ENCODE assay signal across 8 mouse cellular contexts in genomic region chr10:80575925-80576324, GRCm38 (mm10). TPM values are rescaled to one million over a fixed set of nuclear protein-coding genes. Genes with fewer than 3 reads are reported as not detected.
DNase-seq lines count a peak whose midpoint lies in the region; ATAC-seq and TF ChIP-seq lines count a peak whose summit lies in the region.

No protein-coding gene starts in this region.

- no peaks in the 10 kb centered on the region for H3K9me3 ChIP-seq in megakaryocyte, embryonic 14.5 days
- H3K9me3 ChIP-seq in limb, embryonic 10.5 days (replicated peaks) = no peaks in the 10 kb centered on the region

- TF ChIP-seq POLR2A in small intestine, adult 2 months (IDR thresholded peaks at IDR 0.05; ENCODE audit: low read depth, low read length) = no peak

- no peak for ATAC-seq in cerebellum, adult (ENCODE audit: insufficient number of reproducible peaks, low FRiP score, low TSS enrichment)
- ATAC-seq in megakaryocyte, adult 5-6 weeks (ENCODE audit: poor library complexity, severe bottlenecking) = no peak

- H3K4me3 ChIP-seq in megakaryocyte, embryonic 14.5 days (replicated peaks) = peak overlapping the region; percentile 92
- peak overlapping the region; percentile 89 for H3K4me3 ChIP-seq in limb, embryonic 10.5 days
- H3K4me3 ChIP-seq in small intestine, adult 2 months (ENCODE audit: low read depth, low read length) = peak overlapping the region; percentile 78

- peaks cover 79% of the 10 kb centered on the region for H3K4me1 ChIP-seq in megakaryocyte, embryonic 14.5 days
- peaks cover 82% of the 10 kb centered on the region for H3K4me1 ChIP-seq in limb, embryonic 10.5 days
- H3K4me1 ChIP-seq in small intestine, adult 2 months (ENCODE audit: control insufficient read depth, insufficient read depth, insufficient read length, low read length) = peaks cover 25% of the 10 kb centered on the region

- peak; percentile 51 for DNase-seq in cerebellum, adult 9-11 months
- DNase-seq in limb, embryonic 10.5 days (ENCODE audit: low spot score) = no peak
- no peak for DNase-seq in cerebellum, postnatal 14 days
- DNase-seq in thymus, postnatal 4 days = no peak

- WGBS in limb, embryonic 10.5 days = 17% methylated on average over 17 of the region's 17 CpGs
- 7% methylated on average over 17 of the region's 17 CpGs for WGBS in small intestine, adult 2 months

- no peaks in the 10 kb centered on the region for H3K27me3 ChIP-seq in megakaryocyte, embryonic 14.5 days (replicated peaks)
- no peaks in the 10 kb centered on the region for H3K27me3 ChIP-seq in limb, embryonic 10.5 days (ENCODE audit: low read depth, poor library complexity, severe bottlenecking)
- no peaks in the 10 kb centered on the region for H3K27me3 ChIP-seq in small intestine, adult 2 months (ENCODE audit: control insufficient read depth, insufficient read depth, low read length)

- peaks cover 24% of the 10 kb centered on the region for H3K36me3 ChIP-seq in megakaryocyte, embryonic 14.5 days (replicated peaks; ENCODE audit: low read length)
- H3K36me3 ChIP-seq in limb, embryonic 10.5 days = peaks cover 7% of the 10 kb centered on the region
- H3K36me3 ChIP-seq in small intestine, adult 2 months (ENCODE audit: control insufficient read depth, insufficient read depth, low read length) = no peaks in the 10 kb centered on the region

- TF ChIP-seq CTCF in small intestine, adult 2 months (IDR thresholded peaks at IDR 0.05; ENCODE audit: extremely low read depth, insufficient read length, insufficient replicate concordance, low read depth, low read length) = no peak

- peak overlapping the region; percentile 91; the same call in 1 of the 2 replicates for H3K27ac ChIP-seq in limb, embryonic 10.5 days
- no peak overlapping the region for H3K27ac ChIP-seq in small intestine, adult 2 months (ENCODE audit: insufficient read depth, low read depth, low read length)

RNA-seq across cellular contexts. Expression of gene Klf16, which starts 1.2 kb away (rescaled TPM):
- polyA plus RNA-seq in megakaryocyte, embryonic 14.5 days (2012; ENCODE audit: insufficient read depth, low replicate concordance) = 35.6 and 98.1 TPM in 2 replicates
- total RNA-seq in megakaryocyte, adult 5-6 weeks (2015) = 2.6 and 3.3 TPM in 2 replicates
- 3.9 and 5.3 TPM in 2 replicates for total RNA-seq in megakaryocyte, adult 5-6 weeks (2017)
- polyA plus RNA-seq in limb, embryonic 10.5 days (2016; fragmentation: Nextera tagmentation; extraction: Ambion mirVana) = 8.7 and 11.3 TPM in 2 replicates
- 18.4 and 33.2 TPM in 2 replicates for polyA plus RNA-seq in small intestine, adult 2 months (2012; rRNA removed)

RNA-seq across cellular contexts. Expression of gene Abhd17a, which starts 14.2 kb away (rescaled TPM):
- 581 and 2,064 TPM in 2 replicates for polyA plus RNA-seq in megakaryocyte, embryonic 14.5 days (2012; ENCODE audit: insufficient read depth, low replicate concordance)
- total RNA-seq in megakaryocyte, adult 5-6 weeks (2015) = 64.8 and 82.1 TPM in 2 replicates
- total RNA-seq in megakaryocyte, adult 5-6 weeks (2017) = 21.7 and 31.6 TPM in 2 replicates
- polyA plus RNA-seq in limb, embryonic 10.5 days (2016; fragmentation: Nextera tagmentation; extraction: Ambion mirVana) = 104 and 108 TPM in 2 replicates
- 381 and 644 TPM in 2 replicates for polyA plus RNA-seq in small intestine, adult 2 months (2012; rRNA removed)

RNA-seq across cellular contexts. Expression of gene Rexo1, which starts 14.6 kb away (rescaled TPM):
- polyA plus RNA-seq in megakaryocyte, embryonic 14.5 days (2012; ENCODE audit: insufficient read depth, low replicate concordance) = 81.2 and 149 TPM in 2 replicates
- 35.9 and 41.5 TPM in 2 replicates for total RNA-seq in megakaryocyte, adult 5-6 weeks (2015)
- total RNA-seq in megakaryocyte, adult 5-6 weeks (2017) = 19.4 and 19.9 TPM in 2 replicates
- polyA plus RNA-seq in limb, embryonic 10.5 days (2016; fragmentation: Nextera tagmentation; extraction: Ambion mirVana) = 40.8 and 42.6 TPM in 2 replicates
- 33.1 and 63.7 TPM in 2 replicates for polyA plus RNA-seq in small intestine, adult 2 months (2012; rRNA removed)

RNA-seq across cellular contexts. Expression of gene Scamp4, which starts 26.7 kb away (rescaled TPM):
- 19.2 and 31.4 TPM in 2 replicates for polyA plus RNA-seq in megakaryocyte, embryonic 14.5 days (2012; ENCODE audit: insufficient read depth, low replicate concordance)
- total RNA-seq in megakaryocyte, adult 5-6 weeks (2015) = 16.9 and 22.3 TPM in 2 replicates
- 4.8 and 11.4 TPM in 2 replicates for total RNA-seq in megakaryocyte, adult 5-6 weeks (2017)
- 87.8 and 92.2 TPM in 2 replicates for polyA plus RNA-seq in limb, embryonic 10.5 days (2016; fragmentation: Nextera tagmentation; extraction: Ambion mirVana)
- 84.0 and 130 TPM in 2 replicates for polyA plus RNA-seq in small intestine, adult 2 months (2012; rRNA removed)

RNA-seq across cellular contexts. Expression of gene Adat3, which starts 26.8 kb away (rescaled TPM):
- polyA plus RNA-seq in megakaryocyte, embryonic 14.5 days (2012; ENCODE audit: insufficient read depth, low replicate concordance) = 5.7 and 13.7 TPM in 2 replicates
- total RNA-seq in megakaryocyte, adult 5-6 weeks (2015) = 0.91 and 1.1 TPM in 2 replicates
- total RNA-seq in megakaryocyte, adult 5-6 weeks (2017) = 3.8 TPM in 1 of 2 replicates, not detected in the other
- 11.1 and 13.4 TPM in 2 replicates for polyA plus RNA-seq in limb, embryonic 10.5 days (2016; fragmentation: Nextera tagmentation; extraction: Ambion mirVana)
- 18.2 and 23.9 TPM in 2 replicates for polyA plus RNA-seq in small intestine, adult 2 months (2012; rRNA removed)
